Comparison of ENCODE assay signal across 15 mouse cellular contexts in the genomic region with DNA sequence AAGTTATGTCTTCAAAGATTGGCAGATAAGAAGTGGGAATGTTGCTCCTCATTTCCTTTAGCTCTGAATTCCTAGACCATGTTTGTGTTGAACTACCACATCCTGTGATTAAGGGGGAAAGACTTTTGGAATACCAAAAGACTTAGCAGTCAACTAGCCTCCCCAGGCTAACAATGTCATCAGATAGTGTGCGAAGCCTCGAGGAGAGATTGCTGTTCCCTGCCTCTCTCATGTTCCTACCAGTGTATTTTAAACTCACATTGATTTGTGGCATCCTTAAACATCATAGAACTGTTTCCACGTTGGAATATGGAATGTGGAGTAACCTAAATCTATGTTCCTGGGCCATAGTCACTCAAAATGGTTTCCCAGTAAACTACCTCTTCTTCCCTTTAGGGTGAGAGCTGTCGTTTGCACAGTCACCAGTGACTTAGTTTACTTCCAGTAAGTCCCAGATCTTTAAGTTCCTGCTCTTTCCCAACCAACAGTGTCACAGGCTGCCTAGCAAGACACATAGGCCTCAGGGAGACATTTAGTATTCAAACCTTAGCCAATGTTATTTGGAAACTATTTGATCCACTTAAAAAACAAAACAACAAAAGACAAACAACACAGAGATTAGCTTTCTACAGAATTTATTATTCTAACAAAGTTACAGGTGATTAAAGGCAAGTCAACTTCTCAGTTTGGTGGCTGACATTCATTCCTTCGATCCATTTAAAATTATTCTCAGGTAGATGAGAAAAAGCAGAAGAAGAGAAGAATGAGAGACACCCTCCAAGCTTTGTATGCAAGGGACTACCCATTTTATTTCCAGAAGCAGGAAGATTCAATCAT. TPM values are rescaled to one million over a fixed set of nuclear protein-coding genes. Genes with fewer than 3 reads are reported as not detected.
DNase-seq lines count a peak whose midpoint lies in the region; ATAC-seq and TF ChIP-seq lines count a peak whose summit lies in the region.
"Had no signal": no experiment of that assay in that cellular context is flagged by ENCODE, and none has a peak within 500 bp of the region (broad histone marks: within the 10 kb centered on the region; RNA-seq: fewer than 3 reads in every experiment).

No protein-coding gene starts in this region.

- no peak for TF ChIP-seq POLR2A in heart, adult 2 months (IDR thresholded peaks at IDR 0.05; ENCODE audit: insufficient read depth, low read depth, low read length)
- no peak for TF ChIP-seq POLR2A in bone marrow macrophage, adult 2 months (IDR thresholded peaks at IDR 0.05; ENCODE audit: borderline replicate concordance, low read depth, low read length)

- no peak overlapping the region for H3K9ac ChIP-seq in heart, adult 2 months (ENCODE audit: low read depth, low read length)
- H3K9ac ChIP-seq in lung, embryonic 14.5 days: no peak overlapping the region
- peak overlapping the region; percentile 25; the same call in 1 of the 2 replicates for H3K9ac ChIP-seq in liver, embryonic 16.5 days (ENCODE audit: low read depth, low read length)
- H3K9ac ChIP-seq: forebrain, embryonic 13.5 days; hindbrain, embryonic 12.5 days; limb, embryonic 12.5 days; midbrain, embryonic 15.5 days had no signal

- intact Hi-C loops in heart, adult 2 months (cut with DNase I): no loop called here

- H3K4me2 ChIP-seq in lung, embryonic 14.5 days: no peak overlapping the region
- H3K4me2 ChIP-seq in liver, embryonic 16.5 days (ENCODE audit: low read depth, low read length): no peak overlapping the region; the same call in 1 of the 2 replicates
- H3K4me2 ChIP-seq: forebrain, embryonic 13.5 days; hindbrain, embryonic 12.5 days; limb, embryonic 12.5 days; midbrain, embryonic 15.5 days had no signal

- no peak for ATAC-seq in lung, embryonic 14.5 days (ENCODE audit: insufficient read depth)
- ATAC-seq in liver, embryonic 16.5 days (ENCODE audit: low read depth): no peak
- ATAC-seq: forebrain, embryonic 13.5 days; midbrain, embryonic 15.5 days had no signal

- TF ChIP-seq EP300 in heart, adult 2 months (IDR thresholded peaks at IDR 0.05; ENCODE audit: insufficient read depth, low read depth, low read length): no peak

- peaks cover 42% of the 10 kb centered on the region for H3K4me1 ChIP-seq in heart, adult 2 months (ENCODE audit: control insufficient read depth, insufficient read depth, low read length)
- H3K4me1 ChIP-seq in lung, embryonic 14.5 days (ENCODE audit: insufficient read depth): peaks cover 21% of the 10 kb centered on the region
- peaks cover 69% of the 10 kb centered on the region for H3K4me1 ChIP-seq in bone marrow macrophage, adult 2 months (ENCODE audit: control insufficient read depth, insufficient read depth, low read length)
- H3K4me1 ChIP-seq in liver, embryonic 16.5 days (ENCODE audit: control insufficient read depth, low read depth, low read length): peaks cover 58% of the 10 kb centered on the region
- H3K4me1 ChIP-seq: hindbrain, embryonic 12.5 days; limb, embryonic 12.5 days; midbrain, embryonic 15.5 days had no signal

- no peaks in the 10 kb centered on the region for H3K9me3 ChIP-seq in lung, embryonic 14.5 days (ENCODE audit: low read depth, low read length)
- H3K9me3 ChIP-seq in liver, embryonic 16.5 days (replicated peaks; ENCODE audit: control insufficient read depth, low read length): no peaks in the 10 kb centered on the region
- H3K9me3 ChIP-seq: forebrain, embryonic 13.5 days; hindbrain, embryonic 12.5 days; limb, embryonic 12.5 days; midbrain, embryonic 15.5 days had no signal

- H3K36me3 ChIP-seq in heart, adult 2 months (ENCODE audit: control insufficient read depth, insufficient read depth, low read length): peaks cover 52% of the 10 kb centered on the region
- no peaks in the 10 kb centered on the region for H3K36me3 ChIP-seq in lung, embryonic 14.5 days (ENCODE audit: insufficient read depth)
- no peaks in the 10 kb centered on the region for H3K36me3 ChIP-seq in liver, embryonic 16.5 days (ENCODE audit: control insufficient read depth, insufficient read depth)
- H3K36me3 ChIP-seq: hindbrain, embryonic 12.5 days; limb, embryonic 12.5 days; midbrain, embryonic 15.5 days had no signal

- WGBS in heart, adult 2 months: 50% methylated on average over 5 of the region's 5 CpGs
- 61% methylated on average over 5 of the region's 5 CpGs for WGBS in lung, embryonic 14.5 days
- WGBS in liver, embryonic 16.5 days (ENCODE audit: insufficient replicate concordance): 39% methylated on average over 5 of the region's 5 CpGs

- no peak for DNase-seq in heart, adult 2 months
- no peak for DNase-seq in heart, adult 11 months
- no peak for DNase-seq in lung, embryonic 14.5 days
- DNase-seq in lung, postnatal 25 days (ENCODE audit: low spot score): no peak
- no peak for DNase-seq in ovary, postnatal 14 days (ENCODE audit: low spot score)
- no peak for DNase-seq in urinary bladder, postnatal 14 days (ENCODE audit: low spot score)
- DNase-seq: cerebellum, adult 11-12 months; gastrocnemius, postnatal 36 days had no signal

- H3K27ac ChIP-seq in heart, adult 2 months: peak overlapping the region; percentile 90
- H3K27ac ChIP-seq in lung, embryonic 14.5 days (ENCODE audit: low read depth): 0 out of 2 replicates have a peak overlapping the region, but pooled peaks have one; percentile 36
- H3K27ac ChIP-seq in bone marrow macrophage, adult 2 months (ENCODE audit: insufficient read depth, low read depth, low read length): peak overlapping the region; percentile 99
- peak overlapping the region; percentile 84 for H3K27ac ChIP-seq in liver, embryonic 16.5 days (ENCODE audit: low read length)
- H3K27ac ChIP-seq: forebrain, embryonic 13.5 days; hindbrain, embryonic 12.5 days; limb, embryonic 12.5 days; midbrain, embryonic 15.5 days had no signal

- H3K27me3 ChIP-seq in heart, adult 2 months (ENCODE audit: control insufficient read depth, insufficient read depth, low read length): no peaks in the 10 kb centered on the region
- H3K27me3 ChIP-seq in lung, embryonic 14.5 days (ENCODE audit: insufficient read depth, low read length): no peaks in the 10 kb centered on the region
- no peaks in the 10 kb centered on the region for H3K27me3 ChIP-seq in liver, embryonic 16.5 days (ENCODE audit: control insufficient read depth, insufficient read depth, low read depth, low read length)
- H3K27me3 ChIP-seq: forebrain, embryonic 13.5 days; hindbrain, embryonic 12.5 days; limb, embryonic 12.5 days; midbrain, embryonic 15.5 days had no signal

- no peak for TF ChIP-seq CTCF in heart, adult 2 months (IDR thresholded peaks at IDR 0.05)
- no peak for TF ChIP-seq CTCF in lung, embryonic 14.5 days (IDR thresholded peaks at IDR 0.05; ENCODE audit: low read depth)
- no peak for TF ChIP-seq CTCF in bone marrow macrophage, adult 2 months (IDR thresholded peaks at IDR 0.05; ENCODE audit: low read depth, low read length)

- H3K4me3 ChIP-seq in heart, adult 2 months: no peak overlapping the region
- no peak overlapping the region for H3K4me3 ChIP-seq in lung, embryonic 14.5 days (ENCODE audit: low read depth, low read length)
- no peak overlapping the region for H3K4me3 ChIP-seq in bone marrow macrophage, adult 2 months (ENCODE audit: insufficient read depth, low read length)
- H3K4me3 ChIP-seq in liver, embryonic 16.5 days (ENCODE audit: low read depth, low read length): no peak overlapping the region
- H3K4me3 ChIP-seq: forebrain, embryonic 13.5 days; hindbrain, embryonic 12.5 days; limb, embryonic 12.5 days; midbrain, embryonic 15.5 days had no signal

- H3K79me2 ChIP-seq in heart, adult 2 months (replicated peaks; ENCODE audit: control insufficient read depth, insufficient read depth, low read length): no peaks in the 10 kb centered on the region; the same call in 1 of the 2 replicates

RNA-seq across cellular contexts. Expression of gene Cd69, which starts 43.0 kb away (rescaled TPM):
- under 1 TPM; 0.26 to 0.48 TPM for total RNA-seq in heart, adult 2 months (2021)
- polyA plus RNA-seq in heart, adult 2 months (2012; rRNA removed): 0.20 and 0.49 TPM in 2 replicates
- not detected in 2 replicates for polyA plus RNA-seq in lung, embryonic 14.5 days (2014; fragmentation: Nextera tagmentation; extraction: Ambion mirVana)
- 1.7 and 2.1 TPM in 2 replicates for polyA plus RNA-seq in bone marrow macrophage, adult 2 months (2012; ENCODE audit: insufficient read depth, insufficient read length, missing spikeins)
- 0.61 and 0.65 TPM in 2 replicates for polyA plus RNA-seq in liver, embryonic 16.5 days (2015; fragmentation: Nextera tagmentation; extraction: Ambion mirVana)
- polyA plus RNA-seq: forebrain, embryonic 13.5 days; hindbrain, embryonic 12.5 days; limb, embryonic 12.5 days; midbrain, embryonic 15.5 days; neural tube, embryonic 14.5 days had no signal

RNA-seq across cellular contexts. Expression of gene Clec2d, which starts 51.8 kb away (rescaled TPM):
- 10 to 100 TPM; 28.7 to 40.7 TPM for total RNA-seq in heart, adult 2 months (2021)
- polyA plus RNA-seq in heart, adult 2 months (2012; rRNA removed): 32.4 and 47.0 TPM in 2 replicates
- polyA plus RNA-seq in lung, embryonic 14.5 days (2014; fragmentation: Nextera tagmentation; extraction: Ambion mirVana): 0.51 and 0.59 TPM in 2 replicates
- 99.8 and 118 TPM in 2 replicates for polyA plus RNA-seq in bone marrow macrophage, adult 2 months (2012; ENCODE audit: insufficient read depth, insufficient read length, missing spikeins)
- polyA plus RNA-seq in liver, embryonic 16.5 days (2015; fragmentation: Nextera tagmentation; extraction: Ambion mirVana): 0.41 and 0.70 TPM in 2 replicates
- polyA plus RNA-seq: forebrain, embryonic 13.5 days; hindbrain, embryonic 12.5 days; midbrain, embryonic 15.5 days; neural tube, embryonic 14.5 days had no signal

Comparison
In these comparisons a context has a peak if more than half of its experiments do, and no peak if none do; other contexts are left out.
1. H3K27ac ChIP-seq: peak in every context shown above with its lines; median percentile 99 in bone marrow macrophage, adult 2 months; 90 in heart, adult 2 months; 84 in liver, embryonic 16.5 days; 36 in lung, embryonic 14.5 days.
2. RNA of gene Clec2d, which starts 51.8 kb away (polyA plus RNA-seq): 99.8 to 118 TPM in bone marrow macrophage, adult 2 months and 32.4 to 47.0 TPM in heart, adult 2 months; 0.41 to 0.70 TPM in liver, embryonic 16.5 days and 0.51 to 0.59 TPM in lung, embryonic 14.5 days; every median in the first group is over 10 times any median in the second.